Comparison of ENCODE assay signal across 18 mouse cellular contexts in genomic region chr4:80539854-80540253, GRCm38 (mm10).
DNase-seq lines count a peak whose midpoint lies in the region; ATAC-seq and TF ChIP-seq lines count a peak whose summit lies in the region.
"Had no signal": no experiment of that assay in that cellular context is flagged by ENCODE, and none has a peak within 500 bp of the region (broad histone marks: within the 10 kb centered on the region; RNA-seq: fewer than 3 reads in every experiment).

No protein-coding gene starts in this region.

- no peak for DNase-seq in forebrain, embryonic 10.5 days (ENCODE audit: extremely low spot score, low spot score)
- peak; percentile 11 for DNase-seq in brain, adult 2 months (ENCODE audit: low read depth, low spot score)
- peak; percentile 41 for DNase-seq in brain, embryonic 14.5 days (ENCODE audit: low read depth)
- no peak for DNase-seq in urinary bladder, adult 18-20 months (ENCODE audit: low spot score in 2 of 2)
- DNase-seq: adrenal gland, adult 2 months; adrenal gland, postnatal 10 days; adrenal gland, postnatal 25 days; cerebellum, adult 11 months; cerebellum, adult 18-20 months; cerebellum, adult 8-10 months; cerebellum, adult 9-11 months; cerebellum, postnatal 14 days; cerebellum, postnatal 36 days; embryo, embryonic 11 days had no signal

- TF ChIP-seq POLR2A in brain, embryonic 14.5 days (IDR thresholded peaks at IDR 0.05; ENCODE audit: borderline replicate concordance, extremely low read depth, insufficient read depth, insufficient read length, poor library complexity, severe bottlenecking) = no peak

- no peak overlapping the region for H3K4me2 ChIP-seq in forebrain, embryonic 16.5 days (ENCODE audit: low read length)
- H3K4me2 ChIP-seq: embryonic facial prominence, embryonic 13.5 days; embryonic facial prominence, embryonic 15.5 days had no signal

- no peak overlapping the region for H3K27ac ChIP-seq in forebrain, embryonic 16.5 days (ENCODE audit: low read length)
- no peak overlapping the region for H3K27ac ChIP-seq in forebrain, embryonic 10.5 days
- H3K27ac ChIP-seq: embryonic facial prominence, embryonic 13.5 days; embryonic facial prominence, embryonic 15.5 days had no signal

- no peaks in the 10 kb centered on the region for H3K27me3 ChIP-seq in forebrain, embryonic 16.5 days (replicated peaks; ENCODE audit: control insufficient read depth, insufficient read depth, low read length)
- no peaks in the 10 kb centered on the region for H3K27me3 ChIP-seq in forebrain, embryonic 10.5 days (ENCODE audit: poor library complexity, severe bottlenecking)
- H3K27me3 ChIP-seq: embryonic facial prominence, embryonic 13.5 days; embryonic facial prominence, embryonic 15.5 days had no signal

- ATAC-seq in forebrain, embryonic 16.5 days = peak; percentile 67

- TF ChIP-seq CTCF in brain, embryonic 14.5 days (IDR thresholded peaks at IDR 0.05; ENCODE audit: borderline replicate concordance, extremely low read depth, insufficient read depth, insufficient read length) = no peak

- no peak overlapping the region for H3K4me3 ChIP-seq in forebrain, embryonic 16.5 days (replicated peaks; ENCODE audit: low read length)
- no peak overlapping the region for H3K4me3 ChIP-seq in forebrain, embryonic 10.5 days
- H3K4me3 ChIP-seq: embryonic facial prominence, embryonic 13.5 days; embryonic facial prominence, embryonic 15.5 days; erythroblast, embryonic 14.5 days had no signal

- H3K4me1 ChIP-seq in forebrain, embryonic 16.5 days (replicated peaks; ENCODE audit: control insufficient read depth, insufficient read depth, low read length) = no peaks in the 10 kb centered on the region
- no peaks in the 10 kb centered on the region for H3K4me1 ChIP-seq in forebrain, embryonic 10.5 days
- H3K4me1 ChIP-seq: embryonic facial prominence, embryonic 15.5 days had no signal

- no peaks in the 10 kb centered on the region for H3K9me3 ChIP-seq in forebrain, embryonic 16.5 days (ENCODE audit: control insufficient read depth, low read length)
- H3K9me3 ChIP-seq in forebrain, embryonic 10.5 days = no peaks in the 10 kb centered on the region
- H3K9me3 ChIP-seq: embryonic facial prominence, embryonic 13.5 days; embryonic facial prominence, embryonic 15.5 days had no signal

- WGBS in forebrain, embryonic 16.5 days = 61% methylated on average over 4 of the region's 4 CpGs
- 93% methylated on average over 4 of the region's 4 CpGs for WGBS in forebrain, embryonic 10.5 days

- no peaks in the 10 kb centered on the region for H3K36me3 ChIP-seq in forebrain, embryonic 16.5 days (ENCODE audit: control insufficient read depth, insufficient read depth)
- no peaks in the 10 kb centered on the region for H3K36me3 ChIP-seq in forebrain, embryonic 10.5 days (replicated peaks)
- H3K36me3 ChIP-seq: embryonic facial prominence, embryonic 13.5 days; embryonic facial prominence, embryonic 15.5 days had no signal

- no peak overlapping the region for H3K9ac ChIP-seq in forebrain, embryonic 16.5 days (replicated peaks; ENCODE audit: low read depth, low read length)
- H3K9ac ChIP-seq: embryonic facial prominence, embryonic 13.5 days; embryonic facial prominence, embryonic 15.5 days had no signal

Comparison
In these comparisons a context has a peak if more than half of its experiments do, and no peak if none do; other contexts are left out.
1. DNase-seq: peak in brain, adult 2 months (single experiment) and brain, embryonic 14.5 days (single experiment); none in forebrain, embryonic 10.5 days (single experiment) and urinary bladder, adult 18-20 months (0 of 2).